Mouse (Mus musculus) stomach, postnatal 0 days (tissue): Measurements from ENCODE around the gene Sergef. TPM values are rescaled to one million over a fixed set of nuclear protein-coding genes. Genes with fewer than 3 reads are reported as not detected.

Experiments used
- ATAC-seq: fragments of 200-750 bp; cut with Nextera tagmentation; 2 replicates; pipeline ENCODE4 v1.8.0; 2017; ENCODE audit not compliant: low FRiP score, low TSS enrichment
- DNase-seq: peaks from one replicate; pipeline ENCODE4 v3.0.0-alpha.2; 2016; ENCODE audit warnings: low spot score
- H3K27ac ChIP-seq: fragments of 300-500 bp; sonication (generic); replicated peaks from 2 replicates; pipeline ENCODE4 v1.5.1; 2014; ENCODE audit warnings: mild to moderate bottlenecking, control low read depth
- H3K27me3 ChIP-seq: fragments of 300-500 bp; sonication (generic); 2 replicates; pipeline ENCODE4 v1.6.1; 2014; ENCODE audit warnings: low read length; ENCODE audit not compliant: control insufficient read depth, insufficient read depth
- H3K36me3 ChIP-seq: fragments of 300-500 bp; sonication (generic); 2 replicates; pipeline ENCODE4 v1.6.1; 2014; ENCODE audit warnings: low read length, mixed read lengths; ENCODE audit not compliant: control insufficient read depth, insufficient read depth
- H3K4me1 ChIP-seq: fragments of 300-500 bp; sonication (generic); replicated peaks from 2 replicates; pipeline ENCODE4 v1.6.1; 2014; ENCODE audit warnings: antibody characterized with exemption; ENCODE audit not compliant: control insufficient read depth, insufficient read depth
- H3K4me2 ChIP-seq: fragments of 300-500 bp; sonication (generic); replicated peaks from 2 replicates; pipeline ENCODE4 v1.6.1; 2014; ENCODE audit warnings: low read depth, mild to moderate bottlenecking, control low read depth, moderate library complexity
- H3K4me3 ChIP-seq: fragments of 300-500 bp; sonication (generic); 2 replicates; pipeline ENCODE4 v1.5.1; 2014; ENCODE audit warnings: low read depth, low read length, control low read depth
- H3K9ac ChIP-seq: fragments of 300-500 bp; sonication (generic); 2 replicates; pipeline ENCODE4 v1.6.1; 2014; ENCODE audit warnings: mild to moderate bottlenecking, low read length, control low read depth, mixed read lengths
- H3K9me3 ChIP-seq: fragments of 300-500 bp; sonication (generic); 2 replicates; pipeline ENCODE4 v1.6.1; 2016; ENCODE audit warnings: low read length; ENCODE audit not compliant: control insufficient read depth
- CTCF ChIP-seq: IDR thresholded peaks from 2 replicates; pipeline ENCODE4 v1.5.1; 2016; ENCODE audit warnings: antibody characterized with exemption, low read depth, mild to moderate bottlenecking, moderate library complexity
- EP300 ChIP-seq: optimal IDR thresholded peaks from 2 replicates; pipeline ENCODE3; 2016; ENCODE audit warnings: antibody characterized with exemption
- WGBS: fragments of 180-500 bp; shearing (Covaris S2); extraction: QIAGEN DNeasy Blood & Tissue Kit; methylation state at CpG from one replicate; pipeline ENCODE4 v1.1.7; 2014; 5-methylcytosine and 5-hydroxymethylcytosine counted together
- polyA plus RNA-seq: library from polyadenylated mRNA; unstranded; fragments of >200 nt; fragmentation: Nextera tagmentation; extraction: Ambion mirVana; gene quantifications from 2 replicates; pipeline ENCODE4 v1.2.1, GENCODE M21; 2015

Gene Sergef
- polyA plus RNA-seq, 1 experiment from 2014 or later = 11.4 TPM

GRCm38 (mm10) chr7:46542117-46542516, 97.5 kb downstream of the Sergef start:
- 93% methylated on average over 3 of the region's 3 CpGs for WGBS

GRCm38 (mm10) chr7:46540616-46541015, 99.0 kb downstream of the Sergef start:
- no peak overlapping the region for H3K4me3 ChIP-seq
- no peaks in the 10 kb centered on the region for H3K4me1 ChIP-seq
- no peak overlapping the region for H3K27ac ChIP-seq
- no peak for DNase-seq
- H3K4me2 ChIP-seq = no peak overlapping the region
- no peak for ATAC-seq
- TF ChIP-seq CTCF (no peak), EP300 (no peak)
- H3K36me3 ChIP-seq = no peaks in the 10 kb centered on the region
- H3K9ac ChIP-seq = no peak overlapping the region
- 54% methylated on average over 1 of the region's 1 CpGs for WGBS
- no peaks in the 10 kb centered on the region for H3K27me3 ChIP-seq
- no peaks in the 10 kb centered on the region for H3K9me3 ChIP-seq

More at GRCm38 (mm10) chr7:46542117-46542516, 97.5 kb downstream of the Sergef start:
- Histone ChIP-seq H3K4me2 (no peak overlapping the region), H3K27me3 (no peaks in the 10 kb centered on the region), H3K4me3 (no peak overlapping the region), H3K9ac (no peak overlapping the region), H3K4me1 (no peaks in the 10 kb centered on the region), H3K36me3 (no peaks in the 10 kb centered on the region), H3K27ac (no peak overlapping the region), H3K9me3 (no peaks in the 10 kb centered on the region)
- no peak for TF ChIP-seq CTCF
- ATAC-seq = no peak
- no peak for DNase-seq

- TF ChIP-seq CTCF = no peak
- TF ChIP-seq EP300 = no peak
- H3K27me3 ChIP-seq = no peaks in the 10 kb centered on the region
- H3K4me3 ChIP-seq = no peak overlapping the region
- H3K4me1 ChIP-seq = no peaks in the 10 kb centered on the region
- no peak overlapping the region for H3K27ac ChIP-seq
- WGBS = 87% methylated on average over 9 of the region's 9 CpGs
- H3K36me3 ChIP-seq = no peaks in the 10 kb centered on the region
- ATAC-seq (no peak), DNase-seq (no peak)
- H3K9me3 ChIP-seq = no peaks in the 10 kb centered on the region
- no peak overlapping the region for H3K9ac ChIP-seq
- no peak overlapping the region for H3K4me2 ChIP-seq
These were observed 103.0 kb downstream of the Sergef start for GRCm38 (mm10) chr7:46536456-46537097.

GRCm38 (mm10) chr7:46535429-46535799, 104.2 kb downstream of the Sergef start:
- no peaks in the 10 kb centered on the region for H3K4me1 ChIP-seq
- H3K9me3 ChIP-seq = no peaks in the 10 kb centered on the region
- no peak overlapping the region for H3K4me3 ChIP-seq
- no peak overlapping the region for H3K9ac ChIP-seq
- no peak overlapping the region for H3K4me2 ChIP-seq
- DNase-seq (peak; percentile 51), ATAC-seq (peak; percentile 63; the same call in 1 of the 2 replicates)
- peak; percentile 71 for TF ChIP-seq CTCF
- no peak for TF ChIP-seq EP300
- H3K36me3 ChIP-seq = no peaks in the 10 kb centered on the region
- no peak overlapping the region for H3K27ac ChIP-seq
- no peaks in the 10 kb centered on the region for H3K27me3 ChIP-seq
- 37% methylated on average over 10 of the region's 10 CpGs for WGBS

GRCm38 (mm10) chr7:46534767-46535428, 104.7 kb downstream of the Sergef start:
- 87% methylated on average over 11 of the region's 11 CpGs for WGBS
- H3K9me3 ChIP-seq = no peaks in the 10 kb centered on the region
- no peak overlapping the region for H3K4me2 ChIP-seq
- no peak overlapping the region for H3K27ac ChIP-seq
- no peak overlapping the region for H3K4me3 ChIP-seq
- DNase-seq = no peak
- no peaks in the 10 kb centered on the region for H3K36me3 ChIP-seq
- no peaks in the 10 kb centered on the region for H3K4me1 ChIP-seq
- no peaks in the 10 kb centered on the region for H3K27me3 ChIP-seq
- no peak for ATAC-seq
- no peak for TF ChIP-seq EP300
- TF ChIP-seq CTCF = no peak
- no peak overlapping the region for H3K9ac ChIP-seq

GRCm38 (mm10) chr7:46533518-46533917, 106.1 kb downstream of the Sergef start:
- no peaks in the 10 kb centered on the region for H3K36me3 ChIP-seq
- no peak for ATAC-seq
- no peak for TF ChIP-seq CTCF
- no peak for TF ChIP-seq EP300
- no peaks in the 10 kb centered on the region for H3K27me3 ChIP-seq
- 79% methylated on average over 11 of the region's 11 CpGs for WGBS
- no peak overlapping the region for H3K4me2 ChIP-seq
- no peak overlapping the region for H3K27ac ChIP-seq
- no peak overlapping the region for H3K4me3 ChIP-seq
- no peaks in the 10 kb centered on the region for H3K4me1 ChIP-seq
- no peak overlapping the region for H3K9ac ChIP-seq
- no peak for DNase-seq
- no peaks in the 10 kb centered on the region for H3K9me3 ChIP-seq
